ENCODE assay signal across 8 mouse cellular contexts in genomic region chr2:155308936-155309592, GRCm38 (mm10). TPM values are rescaled to one million over a fixed set of nuclear protein-coding genes. Genes with fewer than 3 reads are reported as not detected.
A peak's percentile ranks its signal among the peaks of the same experiment; 100 is the strongest.
DNase-seq lines count a peak whose midpoint lies in the region; ATAC-seq and TF ChIP-seq lines count a peak whose summit lies in the region.

No protein-coding gene starts in this region.

- no peak overlapping the region for H3K4me3 ChIP-seq in testis, adult 2 months (ENCODE audit: control insufficient read depth, low read depth, low read length)
- no peak overlapping the region for H3K4me3 ChIP-seq in heart, embryonic 11.5 days (ENCODE audit: low read depth, low read length)

- H3K9me3 ChIP-seq in heart, embryonic 11.5 days (replicated peaks; ENCODE audit: control insufficient read depth, low read length), result no peaks in the 10 kb centered on the region

- no peak for DNase-seq in testis, postnatal 10 days (ENCODE audit: low spot score)
- DNase-seq in embryo, embryonic 11 days, result peak; percentile 55
- DNase-seq in kidney, postnatal 4 days, result peak; percentile 11 to 25
- peak; percentile 16 for DNase-seq in retina, adult 2 months (ENCODE audit: low read depth, low spot score)
- DNase-seq in yolk sac, embryonic 10.5 days (ENCODE audit: low spot score), result no peak

- H3K4me1 ChIP-seq in testis, adult 2 months (ENCODE audit: control insufficient read depth, insufficient read depth, low read length), result no peaks in the 10 kb centered on the region
- peaks cover 8% of the 10 kb centered on the region for H3K4me1 ChIP-seq in heart, embryonic 11.5 days (ENCODE audit: control insufficient read depth, insufficient read depth, low read length)

- H3K9ac ChIP-seq in heart, embryonic 11.5 days (ENCODE audit: low read depth, low read length), result no peak overlapping the region

- TF ChIP-seq CTCF in testis, adult 2 months (IDR thresholded peaks at IDR 0.05; ENCODE audit: control insufficient read depth, insufficient read depth, insufficient replicate concordance, low read depth, low read length), result no peak

- no peak for TF ChIP-seq POLR2A in testis, adult 2 months (IDR thresholded peaks at IDR 0.05; ENCODE audit: control insufficient read depth, low read depth, low read length)

- H3K27me3 ChIP-seq in testis, adult 2 months (ENCODE audit: control insufficient read depth, insufficient read depth, low read length), result no peaks in the 10 kb centered on the region
- no peaks in the 10 kb centered on the region for H3K27me3 ChIP-seq in heart, embryonic 11.5 days (ENCODE audit: control insufficient read depth, insufficient read depth, low read length)

- no peak; the same call in 1 of the 2 replicates for ATAC-seq in heart, embryonic 11.5 days (replicated peaks; ENCODE audit: insufficient number of reproducible peaks, low FRiP score, low TSS enrichment)
- no peak for ATAC-seq in inflammation-experienced regulatory T-cells, adult 6 months

- no peaks in the 10 kb centered on the region; the same call in 1 of the 2 replicates for H3K36me3 ChIP-seq in testis, adult 2 months (ENCODE audit: control insufficient read depth, insufficient read depth, low read length)
- no peaks in the 10 kb centered on the region for H3K36me3 ChIP-seq in heart, embryonic 11.5 days (ENCODE audit: control insufficient read depth, insufficient read depth, low read length)

- no peak overlapping the region for H3K4me2 ChIP-seq in heart, embryonic 11.5 days

- 0 out of 2 replicates have a peak overlapping the region, but pooled peaks have one; percentile 33 for H3K27ac ChIP-seq in testis, adult 2 months (ENCODE audit: control insufficient read depth, insufficient read depth, low read depth, low read length)
- H3K27ac ChIP-seq in heart, embryonic 11.5 days (ENCODE audit: low read depth, low read length), result peak overlapping the region; percentile 24; the same call in 1 of the 2 replicates

- WGBS in heart, embryonic 11.5 days (ENCODE audit: insufficient replicate concordance), result 27% methylated on average over 3 of the region's 3 CpGs

RNA-seq across cellular contexts. Expression of gene Map1lc3a, which starts 33.0 kb away (rescaled TPM):
- polyA plus RNA-seq in testis, adult 2 months (2012; rRNA removed), result 897 and 985 TPM in 2 replicates
- 187 and 189 TPM in 2 replicates for polyA plus RNA-seq in heart, embryonic 11.5 days (2014; fragmentation: Nextera tagmentation; extraction: Ambion mirVana)
- 1 to 10 TPM in 2 of 3 experiments, not detected in 1; 1.4 to 2.5 TPM for polyA plus RNA-seq in inflammation-experienced regulatory T-cells, adult 6 months (2017; shearing (Covaris generic))

RNA-seq across cellular contexts. Expression of gene Pigu, which starts 48.2 kb away (rescaled TPM):
- 26.0 and 36.9 TPM in 2 replicates for polyA plus RNA-seq in testis, adult 2 months (2012; rRNA removed)
- polyA plus RNA-seq in heart, embryonic 11.5 days (2014; fragmentation: Nextera tagmentation; extraction: Ambion mirVana), result 60.2 and 67.1 TPM in 2 replicates
- polyA plus RNA-seq in inflammation-experienced regulatory T-cells, adult 6 months (2017; shearing (Covaris generic)), result 10 to 100 TPM; 35.0 to 47.1 (median 35.4) TPM

Comparison
In these comparisons a context has a peak if more than half of its experiments do, and no peak if none do; other contexts are left out.
1. DNase-seq: peak in embryo, embryonic 11 days (single experiment), kidney, postnatal 4 days (2 of 2) and retina, adult 2 months (single experiment); none in testis, postnatal 10 days (single experiment) and yolk sac, embryonic 10.5 days (single experiment).
2. RNA of gene Map1lc3a, which starts 33.0 kb away (polyA plus RNA-seq): 897 to 985 TPM in testis, adult 2 months and 187 to 189 TPM in heart, embryonic 11.5 days; 1.4 to 2.5 TPM in inflammation-experienced regulatory T-cells, adult 6 months; every median in the first group is over 10 times any median in the second.